Mouse (Mus musculus) megakaryocyte progenitor cell, adult 5-6 weeks (primary cell): Measurements from ENCODE around the gene Eno4. TPM values are rescaled to one million over a fixed set of nuclear protein-coding genes. Genes with fewer than 3 reads are reported as not detected.
A peak's percentile ranks its signal among the peaks of the same experiment; 100 is the strongest.
"Not testable (repeated sequence)": the region's sequence is repeated elsewhere in the genome, so short reads cannot be mapped to it uniquely, and the experiment has no call there.

Source experiments
- ATAC-seq: replicated peaks from 2 replicates; pipeline ENCODE4 v1.8.0; 2016; ENCODE audit warnings: mild to moderate bottlenecking, moderate TSS enrichment, inconsistent platforms; ENCODE audit not compliant: poor library complexity
- total RNA-seq, 2 experiments: library from RNA; stranded (forward) in 1 of 2; stranded (reverse) in 1 of 2; fragments of 157-497, 149-512 nt in 1 of 2; fragments of 200-1000 nt in 1 of 2; gene quantifications; 2 replicates each; pipeline versions ENCODE4 v1.2.3 to v1.2.4; 2015 to 2017

Gene Eno4
- not detected in 2 replicates for total RNA-seq (2015)
- not detected in 2 replicates for total RNA-seq (2017)

GRCm38 (mm10) chr19:58942841-58943828 lies at the start of gene Eno4, which contains the start of gene Hspa12a:
Eno4 (plus strand) TSS chr19:58943425.
Hspa12a (minus strand) TSS chr19:58943654.
- peak; percentile 95 for ATAC-seq

GRCm38 (mm10) chr19:58896216-58896615 lies 47.0 kb upstream of the Eno4 start:
- ATAC-seq = no peak

- ATAC-seq = not testable (repeated sequence)
Observed at GRCm38 (mm10) chr19:58900471-58900870, 42.8 kb upstream of the Eno4 start.

- no peak for ATAC-seq
Observed at GRCm38 (mm10) chr19:58903079-58903898, 39.9 kb upstream of the Eno4 start.

- ATAC-seq = peak; percentile 85
Observed at GRCm38 (mm10) chr19:58903899-58904327, 39.3 kb upstream of the Eno4 start.

GRCm38 (mm10) chr19:58906685-58907084 lies 36.5 kb upstream of the Eno4 start:
- ATAC-seq = no peak

GRCm38 (mm10) chr19:58908018-58908417 lies 35.2 kb upstream of the Eno4 start:
- ATAC-seq = no peak

- peak; percentile 52 for ATAC-seq
Observed at GRCm38 (mm10) chr19:58910941-58911368, 32.3 kb upstream of the Eno4 start.

- peak; percentile 63 for ATAC-seq
Observed at GRCm38 (mm10) chr19:58911386-58911785, 31.8 kb upstream of the Eno4 start.

- no peak for ATAC-seq
Observed at GRCm38 (mm10) chr19:58913301-58913700, 29.9 kb upstream of the Eno4 start.

GRCm38 (mm10) chr19:58918597-58918996 lies 24.6 kb upstream of the Eno4 start:
- peak; percentile 23; the same call in 1 of the 2 replicates for ATAC-seq

GRCm38 (mm10) chr19:58919148-58919547 lies 24.1 kb upstream of the Eno4 start:
- ATAC-seq = no peak

- ATAC-seq = no peak
Observed at GRCm38 (mm10) chr19:58931081-58931800, 12.0 kb upstream of the Eno4 start.

- no peak for ATAC-seq
Observed at GRCm38 (mm10) chr19:58933062-58933461, 10.2 kb upstream of the Eno4 start.

GRCm38 (mm10) chr19:58945959-58946358 lies 2.7 kb downstream of the Eno4 start:
- no peak for ATAC-seq

- no peak for ATAC-seq
Observed at GRCm38 (mm10) chr19:58951521-58951920, 8.3 kb downstream of the Eno4 start.

GRCm38 (mm10) chr19:58952236-58952635 lies 9.0 kb downstream of the Eno4 start:
- no peak for ATAC-seq

- ATAC-seq = no peak
Observed at GRCm38 (mm10) chr19:58954779-58955178, 11.6 kb downstream of the Eno4 start.

- ATAC-seq = no peak
Observed at GRCm38 (mm10) chr19:58963011-58963410, 19.8 kb downstream of the Eno4 start.

GRCm38 (mm10) chr19:58968731-58969506 lies 25.7 kb downstream of the Eno4 start:
- ATAC-seq = no peak
